Mouse (Mus musculus) cerebellum, postnatal 14 days (tissue): ENCODE data around the gene Reg4.
A peak's percentile ranks its signal among the peaks of the same experiment; 100 is the strongest.

Experiments used
- DNase-seq, 2 experiments: peaks; one replicate each; pipeline ENCODE4 v3.0.0; 2021; ENCODE audit warnings: mixed read lengths in 2 of 2

Reg4 gene

DNA sequence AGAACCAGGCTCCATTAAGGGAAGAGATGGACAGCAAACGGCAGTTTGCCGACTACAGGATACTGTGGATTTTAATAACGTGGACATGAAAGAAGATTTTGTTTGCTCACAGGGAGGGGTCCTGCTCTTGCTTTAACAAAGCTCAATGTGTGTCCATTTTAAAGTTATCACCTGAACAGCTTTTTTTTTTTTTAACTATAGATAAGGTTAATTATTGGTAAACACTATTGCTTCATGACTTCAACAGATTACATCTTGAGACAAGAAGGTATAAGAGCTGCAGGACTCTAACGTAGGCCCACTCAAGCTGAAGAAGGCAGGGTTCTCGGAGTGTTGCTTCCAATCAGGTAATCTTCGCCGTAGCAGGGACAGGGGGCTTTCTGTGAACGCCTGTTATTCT lies at the start of gene Reg4:
TSS of gene Reg4 (plus strand) at position 301 of the 400 bp plus-strand sequence.
- no peak for DNase-seq

DNA sequence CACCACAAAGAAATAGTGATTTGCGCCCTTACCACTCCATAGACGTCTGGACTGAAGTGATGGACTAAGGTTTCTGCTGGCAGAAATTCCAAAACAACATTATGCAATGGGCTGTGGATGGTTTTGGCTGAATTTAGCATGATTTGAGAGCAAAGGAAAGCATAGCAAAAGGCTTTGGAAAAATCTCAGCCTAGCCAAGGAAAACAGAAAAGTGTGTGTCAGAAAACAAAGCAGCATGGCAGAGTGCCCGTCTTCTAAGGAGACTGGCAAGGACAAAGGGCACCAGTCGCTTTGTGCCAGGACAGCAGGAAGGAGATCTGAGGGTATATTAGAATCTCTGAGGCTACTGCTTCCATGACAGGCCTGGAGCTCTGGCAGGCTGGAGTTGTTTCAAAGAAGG lies 43.6 kb upstream of the Reg4 start:
- DNase-seq: peak; percentile 49 to 54

DNA sequence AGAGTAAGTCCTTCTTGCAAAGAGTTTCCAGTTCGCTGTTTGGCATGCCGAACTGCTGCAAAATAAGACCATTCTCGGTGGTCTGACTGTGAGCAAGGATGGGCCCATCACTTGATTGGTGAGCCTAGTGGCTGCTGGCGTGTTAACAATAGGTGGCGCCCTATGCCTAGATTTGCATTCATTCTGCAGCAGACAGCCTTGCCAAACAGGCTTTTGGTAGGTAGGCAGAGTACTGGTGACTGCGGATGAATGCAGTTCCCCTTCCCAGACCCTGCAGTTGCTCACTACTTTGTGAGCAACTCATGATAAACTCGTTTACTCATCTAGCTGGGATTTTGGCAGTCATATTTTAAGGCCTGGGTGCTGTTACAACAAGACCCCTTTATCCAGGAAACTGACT lies 41.2 kb upstream of the Reg4 start:
- peak; percentile 63 to 72 for DNase-seq

DNA sequence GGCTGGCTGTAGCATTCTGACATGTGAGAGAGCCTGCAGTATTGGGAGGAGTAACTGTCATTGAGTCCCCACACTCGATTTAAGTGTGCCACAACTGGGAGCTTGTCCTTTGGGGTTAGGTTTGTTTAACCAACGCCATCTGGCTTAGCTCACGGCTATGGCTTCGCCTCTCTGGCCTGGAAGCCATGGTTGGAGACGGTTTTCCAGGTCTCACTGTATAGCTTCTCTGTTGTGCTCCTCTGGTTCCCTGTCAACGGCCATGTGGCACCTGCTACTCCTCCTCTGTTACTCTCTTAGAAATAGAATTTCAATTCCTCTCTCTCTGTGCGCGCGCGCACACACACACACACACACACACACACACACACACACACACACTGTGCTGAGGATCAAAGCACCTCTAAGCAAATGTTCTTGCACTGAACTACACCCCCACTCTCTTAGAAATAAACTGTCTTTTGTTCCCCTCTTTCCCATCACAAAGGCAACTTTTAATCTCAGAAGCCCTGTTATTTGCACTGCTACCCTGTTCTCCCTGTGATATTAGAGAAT lies 36.7 kb upstream of the Reg4 start:
- DNase-seq: no peak

DNA sequence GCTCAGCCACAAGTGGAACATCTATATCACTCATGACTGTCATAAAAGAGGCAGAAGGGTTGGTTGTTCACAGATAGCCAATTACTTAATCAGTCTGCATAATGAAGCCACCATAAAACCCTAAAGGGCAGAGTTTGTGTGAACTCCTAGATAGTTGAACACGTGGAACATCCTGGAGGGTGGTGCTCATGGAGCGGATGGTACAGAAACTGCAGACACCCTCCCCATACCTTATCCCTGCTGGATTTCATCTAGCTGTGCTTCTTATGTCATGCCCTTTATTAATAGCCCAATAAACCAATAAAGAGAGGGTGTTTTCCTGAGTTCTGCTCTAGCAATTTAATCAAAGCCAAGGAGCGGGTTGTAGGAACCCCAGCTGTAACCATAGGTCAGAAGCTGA lies 34.2 kb upstream of the Reg4 start:
- DNase-seq: no peak

DNA sequence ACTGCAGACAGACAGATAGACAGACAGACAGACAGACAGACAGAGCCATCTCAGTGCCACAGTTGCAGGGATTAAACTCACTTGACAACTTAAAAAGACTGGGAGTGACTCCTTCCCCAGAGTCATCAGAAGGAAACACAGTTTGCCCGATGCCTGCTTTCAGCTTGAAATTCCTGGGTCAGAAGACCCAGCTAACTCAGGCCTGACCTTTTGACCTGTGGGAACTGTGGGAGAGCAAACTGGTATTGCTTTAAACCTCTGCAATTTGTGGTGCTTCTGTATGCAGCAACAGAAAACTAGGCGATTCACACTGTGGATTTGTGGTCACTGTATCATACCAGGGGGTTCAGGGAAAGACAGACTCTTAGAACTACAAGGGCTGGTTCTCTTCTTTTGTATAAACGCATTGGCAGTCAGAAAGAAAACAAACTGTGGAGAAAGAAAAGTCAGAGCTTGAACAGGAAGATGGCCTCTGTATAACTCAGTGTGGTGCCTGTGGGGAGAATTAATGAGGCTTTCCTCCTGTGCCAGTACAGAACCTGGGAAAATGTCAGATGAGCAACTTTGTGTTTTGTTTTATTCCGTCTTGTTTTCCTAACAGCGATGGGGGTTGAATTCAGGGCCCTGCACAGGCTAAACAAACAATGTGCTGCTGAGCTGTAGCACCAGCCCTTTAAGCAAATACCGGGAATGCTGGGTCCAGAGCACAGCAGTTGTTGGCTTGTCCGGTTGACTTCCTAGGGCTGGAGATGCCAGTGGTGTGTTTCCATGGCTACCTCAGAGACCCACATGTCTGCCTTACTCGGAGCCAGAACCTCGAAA lies 24.0 kb upstream of the Reg4 start:
- peak; percentile 35 to 40 for DNase-seq

DNA sequence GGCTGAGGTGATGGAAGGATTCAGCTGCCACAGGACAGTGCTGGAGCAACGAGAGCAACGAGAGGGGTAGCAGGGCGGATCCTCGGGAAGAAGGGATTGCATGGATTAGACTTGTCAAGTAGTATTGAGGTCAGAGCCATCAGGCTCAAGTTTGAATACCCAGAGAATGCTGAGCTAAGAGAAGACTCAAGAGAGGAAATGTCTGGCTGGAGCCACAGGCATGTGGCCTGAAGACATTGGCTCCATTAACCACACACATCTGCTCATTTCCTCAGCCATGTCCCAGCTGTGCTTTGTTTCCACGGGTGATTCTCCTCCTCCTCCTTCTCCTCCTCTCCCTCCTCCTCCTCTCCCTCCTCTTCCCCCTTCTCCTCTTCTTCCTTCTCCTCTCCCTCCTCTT lies 22.2 kb upstream of the Reg4 start:
- no peak for DNase-seq

DNA sequence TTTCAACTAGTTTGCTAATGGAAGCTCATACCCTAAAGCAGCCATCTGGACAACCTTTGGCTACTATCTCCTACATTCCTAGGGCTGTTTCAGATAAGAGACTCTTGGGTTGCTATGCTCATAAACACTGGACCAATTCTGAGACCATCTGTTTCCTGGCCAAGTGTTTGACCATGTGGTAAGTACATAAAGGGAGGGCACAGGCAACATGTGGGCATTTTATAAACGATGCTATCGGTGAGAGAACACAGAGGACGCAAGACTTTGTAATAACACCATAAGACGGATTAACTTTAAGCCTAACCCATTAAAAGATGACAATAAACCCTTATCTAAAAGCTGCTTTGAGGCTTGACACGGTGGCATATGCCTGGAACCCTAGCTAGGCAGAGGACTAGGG lies 18.7 kb upstream of the Reg4 start:
- DNase-seq: no peak

DNA sequence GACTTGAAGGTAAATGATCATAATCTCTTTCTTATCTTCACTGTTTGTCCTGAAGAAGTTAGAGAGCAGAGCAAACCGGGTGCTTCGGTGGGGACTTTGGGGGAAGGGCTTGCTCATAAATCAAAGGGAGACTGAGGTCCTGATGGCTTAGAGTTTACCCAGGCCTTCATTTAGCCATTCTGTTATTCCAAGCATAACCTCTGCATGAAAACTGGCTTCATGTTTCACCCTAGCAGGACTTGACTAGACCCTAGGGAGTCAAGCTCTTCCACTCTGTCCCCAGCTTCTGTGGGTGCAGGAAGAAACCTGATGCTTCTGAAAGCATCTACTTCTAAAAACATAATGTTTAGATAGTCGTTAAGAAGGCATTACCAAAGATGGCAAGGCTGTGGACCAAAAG lies 15.0 kb upstream of the Reg4 start:
- DNase-seq: no peak

DNA sequence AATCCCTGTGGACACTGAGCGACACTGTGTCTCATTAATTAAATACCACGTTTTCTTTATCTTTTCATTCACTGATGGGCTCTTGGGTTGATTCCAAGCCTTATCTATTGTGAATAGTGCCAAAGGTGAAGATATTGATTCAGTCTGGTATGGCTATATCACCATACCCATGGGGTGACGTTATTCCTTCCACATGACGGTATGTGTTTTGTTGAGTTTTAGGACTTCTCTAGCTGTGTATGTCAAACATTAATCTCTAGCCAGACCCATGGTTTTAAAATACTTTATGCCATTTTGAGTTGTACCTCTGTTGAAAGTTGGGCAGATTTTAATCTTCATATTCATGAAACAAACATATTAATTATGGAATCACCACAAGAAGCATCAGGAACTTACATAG lies 12.8 kb upstream of the Reg4 start:
- DNase-seq: no peak

DNA sequence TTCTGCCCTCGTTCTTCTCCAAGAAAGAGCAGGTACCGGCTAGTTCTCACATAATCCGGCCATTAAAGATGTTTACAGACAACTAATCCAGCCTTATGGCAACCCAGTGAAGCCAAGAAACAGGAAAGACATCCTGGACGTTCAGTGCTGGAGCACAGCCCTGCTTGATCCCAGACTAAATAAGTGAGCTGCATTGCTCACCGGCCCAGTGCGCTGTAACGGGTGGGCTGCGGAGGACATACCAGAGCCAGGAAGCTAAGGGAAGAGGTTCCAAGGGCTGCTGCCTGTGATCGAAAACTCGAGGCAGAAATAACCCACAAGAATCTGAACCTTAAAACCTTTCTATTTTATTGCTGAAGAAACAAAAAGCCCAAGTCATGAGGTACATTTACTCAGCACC lies 11.1 kb upstream of the Reg4 start:
- DNase-seq: peak in 1 of 2 experiments; percentile 18

DNA sequence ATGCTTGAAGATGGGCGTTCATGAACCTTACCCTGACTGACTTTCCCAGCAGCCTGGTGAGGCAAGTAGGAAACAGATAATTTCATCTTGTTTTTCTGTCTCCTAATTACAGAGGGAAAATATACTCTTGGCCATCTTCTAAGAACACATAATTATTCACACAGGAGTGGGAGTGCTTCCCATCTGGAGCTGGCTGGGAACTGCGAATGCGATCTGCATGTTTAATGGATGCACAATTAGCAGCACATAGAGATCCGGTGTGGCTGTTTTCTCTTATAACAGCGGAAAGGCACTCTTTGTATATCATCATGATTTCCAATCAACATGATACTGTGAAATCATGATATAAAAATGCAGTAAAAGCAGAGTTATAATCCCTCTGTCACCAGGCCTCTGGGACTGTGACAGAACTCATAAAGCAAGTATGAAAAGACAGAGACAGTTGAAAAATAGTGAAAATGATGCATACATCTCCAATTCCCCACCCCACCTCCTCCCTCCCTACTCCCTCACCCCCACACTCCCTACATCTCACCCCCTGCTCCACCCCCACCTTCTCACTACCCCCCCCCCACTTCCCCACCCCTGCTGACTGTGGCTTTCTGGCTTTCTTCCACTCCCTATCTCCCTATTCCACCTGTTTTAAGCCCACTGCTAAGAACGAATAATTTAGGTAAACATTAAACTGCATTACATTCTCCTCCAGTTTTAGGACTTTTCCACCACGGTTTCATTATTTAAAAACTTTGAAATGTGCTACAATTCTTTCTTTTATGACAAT lies 10.5 kb upstream of the Reg4 start:
- peak in 1 of 2 experiments; percentile 30 for DNase-seq

DNA sequence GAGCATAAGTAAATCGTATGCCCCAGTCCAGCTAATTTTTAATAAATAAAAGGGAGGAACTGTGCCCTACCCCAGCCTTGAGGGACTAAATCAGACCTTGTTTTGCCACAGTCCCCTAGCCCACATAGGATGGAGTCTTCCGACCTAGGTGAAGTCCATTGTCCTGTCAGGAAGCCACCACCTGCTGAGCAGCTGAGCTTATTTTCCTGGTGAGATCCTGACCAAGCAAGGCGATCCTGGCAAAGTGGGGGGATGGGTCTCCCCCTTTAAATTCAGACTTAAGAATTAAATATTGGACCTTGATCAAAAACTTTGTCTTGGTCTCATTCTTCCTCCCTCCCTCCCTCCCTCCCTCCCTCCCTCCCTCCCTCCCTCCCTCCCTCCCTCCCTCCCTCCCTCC lies 5.7 kb upstream of the Reg4 start:
- DNase-seq: no peak

DNA sequence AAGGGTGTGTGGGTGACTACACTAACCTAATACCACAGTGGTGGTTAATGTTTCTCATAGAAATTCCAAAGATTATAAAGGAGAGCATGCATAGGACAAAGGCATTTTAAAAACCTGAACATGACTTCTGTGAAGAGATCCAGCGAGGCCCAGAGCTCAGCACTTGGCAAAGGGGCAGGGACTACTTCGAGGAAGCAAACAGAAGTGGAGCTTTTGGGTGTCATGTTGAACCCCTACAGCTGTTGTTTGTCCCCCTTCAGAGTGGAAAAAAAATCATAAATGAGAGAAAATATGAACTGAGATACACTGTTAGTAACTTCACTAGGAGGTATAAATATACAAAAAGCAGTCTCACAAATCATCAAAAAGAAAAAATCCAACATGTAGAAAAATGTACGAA lies 1.3 kb downstream of the Reg4 start:
- DNase-seq: no peak

DNA sequence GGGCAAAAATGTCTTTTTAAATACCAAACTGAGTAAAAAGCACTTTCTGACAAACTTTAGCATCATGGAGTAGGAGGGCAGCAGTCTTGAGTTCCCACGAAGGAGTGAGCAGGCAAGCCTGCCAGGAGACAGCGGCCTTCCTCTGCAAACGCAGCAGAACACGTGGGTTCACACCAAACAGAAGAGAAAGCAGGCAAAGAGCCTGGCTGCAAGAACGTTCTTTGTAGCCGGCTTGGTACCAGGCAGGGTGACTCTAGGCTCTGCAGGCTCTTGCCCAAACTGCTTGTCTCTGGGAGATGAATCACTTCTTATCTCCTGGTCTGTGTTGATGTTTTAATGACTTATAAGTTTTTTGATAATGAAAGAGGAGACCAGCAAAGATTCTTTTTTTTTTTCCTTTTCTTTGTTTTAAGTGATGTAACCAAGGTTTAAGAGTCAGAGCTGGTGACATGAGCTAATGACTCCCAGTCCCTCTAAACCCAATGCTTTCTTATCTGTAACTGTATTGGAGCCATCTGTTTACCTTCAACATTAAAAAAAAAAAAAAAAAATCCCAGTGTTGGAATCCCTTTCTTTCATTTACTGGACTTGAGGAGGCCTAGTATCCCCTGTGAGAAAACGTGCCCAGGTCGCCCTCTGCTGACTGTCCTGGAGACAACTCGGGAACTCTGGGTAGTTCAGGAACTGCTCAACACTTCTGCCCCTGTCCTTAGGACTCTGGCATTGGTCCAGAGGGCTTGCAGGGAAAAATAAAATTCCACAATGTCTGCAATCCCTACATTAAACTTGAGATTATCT lies 2.0 kb downstream of the Reg4 start:
- peak; percentile 83 to 86 for DNase-seq

DNA sequence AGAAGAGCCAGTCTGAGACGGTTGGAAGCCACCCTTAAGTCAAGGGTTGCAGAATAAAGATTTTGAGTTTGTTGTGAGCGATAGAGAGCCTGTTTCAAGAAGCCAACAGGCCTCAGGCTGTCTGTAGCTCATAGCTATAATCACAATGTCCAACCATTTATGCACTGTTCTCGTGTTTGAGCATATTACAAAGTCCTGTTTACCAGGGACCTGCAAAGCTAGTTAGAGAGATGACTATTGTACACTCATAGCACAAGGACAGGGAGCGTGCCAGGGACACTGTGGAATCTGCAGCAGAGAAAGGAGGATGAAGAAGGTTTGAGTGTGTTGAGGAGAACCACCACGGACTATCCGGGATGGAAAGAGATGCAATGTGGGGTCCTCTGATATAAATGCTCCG lies 3.0 kb downstream of the Reg4 start:
- DNase-seq: no peak

DNA sequence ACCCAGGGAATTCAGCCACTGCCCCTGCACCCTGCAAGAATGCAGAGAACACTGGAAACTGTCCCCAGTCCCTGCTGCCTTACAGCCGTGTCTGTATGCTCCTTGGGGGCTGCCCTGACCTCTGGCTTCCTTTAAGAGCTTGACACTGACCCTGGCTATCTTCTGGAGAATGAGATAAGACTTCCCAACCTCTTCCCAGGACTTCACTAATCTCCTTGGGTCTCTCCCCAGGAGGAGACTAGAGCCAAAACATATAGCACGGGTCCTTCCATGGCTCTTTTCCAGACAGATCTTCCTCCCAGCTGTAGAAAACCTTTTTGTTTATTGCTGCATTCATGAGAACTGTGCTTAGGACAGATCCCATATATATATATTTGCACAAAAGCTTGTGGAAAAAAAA lies 3.8 kb downstream of the Reg4 start:
- no peak for DNase-seq

DNA sequence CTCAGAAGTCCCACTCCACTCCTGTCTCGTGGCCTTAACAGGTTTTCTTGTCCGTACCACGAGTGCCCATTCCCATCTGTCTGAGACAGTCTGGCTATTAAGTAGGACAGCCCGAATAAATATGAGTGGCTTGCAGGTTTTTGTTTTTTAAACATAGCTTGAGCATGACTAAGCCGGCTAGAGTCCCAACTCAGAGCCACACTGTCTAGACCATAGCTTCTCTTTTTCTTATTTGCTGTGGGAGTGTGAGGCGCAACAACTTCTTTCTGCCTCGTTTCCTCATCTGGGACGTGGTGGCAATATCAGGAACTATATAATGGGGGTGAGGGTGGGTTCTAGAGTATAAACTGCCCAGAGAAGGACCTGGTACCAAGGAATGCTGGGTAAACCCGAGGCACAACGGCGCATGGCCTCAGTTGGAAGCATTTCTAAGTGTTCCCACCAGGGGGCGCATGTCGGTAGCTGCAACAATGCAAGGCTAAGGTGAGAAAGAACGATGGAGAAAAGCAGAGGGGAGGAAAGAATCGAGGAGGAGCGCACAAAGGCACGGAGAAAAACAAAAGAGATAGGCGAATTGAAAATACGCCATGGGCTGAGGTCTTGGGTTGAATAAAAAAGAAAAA lies 5.1 kb downstream of the Reg4 start:
- DNase-seq: peak; percentile 92

DNA sequence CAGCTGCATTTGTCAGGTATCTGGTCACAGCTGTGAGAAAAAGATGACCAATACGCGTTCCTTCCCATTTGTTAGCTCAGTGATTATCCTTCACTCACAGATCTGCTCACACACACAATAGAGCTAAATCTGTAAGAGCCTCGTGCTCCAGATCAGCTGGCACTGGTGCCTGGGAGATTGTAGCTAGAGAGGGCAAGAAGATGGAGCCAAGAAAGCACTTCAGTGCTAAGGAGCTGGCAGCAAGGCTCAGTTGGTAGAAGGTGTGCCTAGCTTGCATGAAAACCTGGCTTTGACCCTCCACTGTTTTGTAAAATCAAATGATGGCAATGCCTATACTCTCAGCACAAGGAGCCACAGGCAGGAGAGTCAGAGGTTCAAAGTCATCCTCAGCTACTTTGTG lies 5.8 kb downstream of the Reg4 start:
- DNase-seq: no peak

DNA sequence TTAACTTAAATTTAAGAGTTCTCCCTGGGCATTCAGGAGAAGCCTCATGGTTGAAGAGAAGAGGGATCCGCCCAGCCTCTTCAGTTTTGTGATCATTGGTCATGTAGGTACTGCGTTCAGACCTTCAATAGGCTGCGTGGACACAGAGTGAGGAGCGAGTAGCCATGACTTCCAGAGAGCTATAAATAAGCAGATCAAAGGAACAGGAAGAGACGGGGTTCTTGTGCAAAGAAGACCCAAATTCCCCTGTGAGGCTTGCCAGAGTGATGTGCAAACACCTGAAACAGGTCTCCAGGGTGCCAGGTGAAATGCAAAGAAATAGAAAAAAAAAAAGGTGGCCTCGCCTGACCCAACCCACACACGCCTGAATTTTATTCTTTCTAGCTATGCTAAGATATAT lies 8.0 kb downstream of the Reg4 start:
- DNase-seq: no peak

DNA sequence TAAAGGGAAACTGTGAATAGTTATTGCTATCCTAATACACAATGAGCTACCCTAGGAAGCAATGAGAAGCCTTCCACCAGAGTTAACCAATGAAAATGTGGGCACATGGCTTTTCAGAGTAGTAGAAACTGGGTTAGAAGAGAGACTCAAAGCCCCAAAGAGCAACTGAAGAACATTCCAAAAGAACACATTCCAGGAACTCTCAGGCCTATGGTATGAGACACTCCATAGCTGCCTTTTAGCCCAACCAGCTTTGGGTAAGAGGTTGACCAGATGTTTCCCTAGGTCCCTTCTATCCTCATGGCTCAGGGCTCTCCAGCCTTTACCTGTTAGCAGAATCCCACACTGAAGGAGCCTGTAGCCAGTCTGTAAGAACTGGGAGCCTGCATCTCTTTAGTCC lies 11.5 kb downstream of the Reg4 start:
- DNase-seq: no peak

DNA sequence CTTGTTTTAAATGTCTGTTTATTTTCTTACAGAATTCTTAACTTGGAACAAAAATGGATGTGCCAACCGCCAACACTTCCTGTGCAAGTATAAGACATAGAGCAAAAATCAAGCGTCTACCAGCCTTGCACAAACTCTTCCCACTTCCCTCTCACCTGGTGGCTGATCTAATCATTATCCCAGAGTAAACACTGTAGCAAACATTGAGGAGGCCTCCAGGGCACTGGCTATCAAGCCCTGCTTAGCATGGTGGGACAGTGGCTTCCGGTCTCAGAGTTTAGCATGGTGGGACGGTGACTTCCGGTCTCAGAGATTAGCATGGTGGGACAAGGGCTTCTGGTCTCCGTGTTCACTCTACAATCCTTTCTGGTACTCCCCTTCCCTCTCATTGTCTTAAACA lies 14.3 kb downstream of the Reg4 start:
- DNase-seq: no peak

DNA sequence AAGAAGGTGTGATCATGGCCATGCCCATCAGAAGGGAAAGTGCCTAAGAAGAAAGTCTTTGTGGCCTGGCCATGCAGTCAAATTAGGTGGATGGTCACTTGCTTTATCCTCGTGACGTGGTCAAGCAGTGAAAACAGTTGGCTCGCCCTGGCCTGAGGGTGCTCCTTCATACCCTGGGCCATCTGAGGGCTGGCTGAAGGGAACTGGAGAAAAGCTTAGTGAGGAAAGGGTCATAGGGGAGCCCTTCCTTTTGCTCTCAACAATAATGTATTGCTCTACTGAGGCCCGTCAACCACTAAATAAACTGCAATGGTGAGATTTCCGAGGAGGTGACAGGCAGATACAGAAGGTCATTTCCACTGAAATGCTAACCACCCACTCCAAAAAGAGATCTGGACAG lies 15.3 kb downstream of the Reg4 start:
- DNase-seq: no peak
